Mouse (Mus musculus) ES-E14 (cell line): Measurements from ENCODE around the gene F13a1.

ENCODE experiments used
- CHD2 ChIP-seq: IDR thresholded peaks from 2 replicates; pipeline ENCODE4 v1.6.1; 2014; ENCODE audit warnings: mild to moderate bottlenecking, low read depth, low read length, inconsistent platforms
- HCFC1 ChIP-seq: IDR thresholded peaks from 2 replicates; pipeline ENCODE4 v1.6.1; 2012; ENCODE audit warnings: low read length, inconsistent platforms, borderline replicate concordance; ENCODE audit not compliant: insufficient read depth
- ZC3H11A ChIP-seq: IDR thresholded peaks from 2 replicates; pipeline ENCODE4 v1.6.1; 2012; ENCODE audit warnings: low read depth, mild to moderate bottlenecking, inconsistent platforms, low read length, borderline replicate concordance

DNA sequence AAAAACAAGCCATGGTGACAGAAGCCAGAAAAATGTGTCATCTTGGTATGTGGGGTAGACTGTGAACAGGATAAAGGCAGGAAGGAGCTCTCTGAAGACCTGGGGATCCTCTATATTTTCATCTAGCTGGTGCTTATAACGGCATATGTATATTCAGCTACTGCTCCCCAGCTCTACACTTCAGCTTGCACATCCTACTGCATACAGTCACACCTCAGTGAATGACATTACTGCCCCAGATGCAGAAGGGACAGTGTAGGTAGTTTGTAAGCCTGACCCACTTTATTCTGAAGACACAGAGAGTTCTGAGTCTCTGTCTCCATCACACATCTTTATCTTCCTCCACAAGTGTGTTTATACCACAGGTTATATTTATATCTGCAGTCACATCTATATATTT lies 157.8 kb downstream of the F13a1 start:
- no peak for TF ChIP-seq HCFC1
- TF ChIP-seq ZC3H11A: no peak
- no peak for TF ChIP-seq CHD2
